Mouse (Mus musculus): Measurements from ENCODE around the gene Pin4.

DNA sequence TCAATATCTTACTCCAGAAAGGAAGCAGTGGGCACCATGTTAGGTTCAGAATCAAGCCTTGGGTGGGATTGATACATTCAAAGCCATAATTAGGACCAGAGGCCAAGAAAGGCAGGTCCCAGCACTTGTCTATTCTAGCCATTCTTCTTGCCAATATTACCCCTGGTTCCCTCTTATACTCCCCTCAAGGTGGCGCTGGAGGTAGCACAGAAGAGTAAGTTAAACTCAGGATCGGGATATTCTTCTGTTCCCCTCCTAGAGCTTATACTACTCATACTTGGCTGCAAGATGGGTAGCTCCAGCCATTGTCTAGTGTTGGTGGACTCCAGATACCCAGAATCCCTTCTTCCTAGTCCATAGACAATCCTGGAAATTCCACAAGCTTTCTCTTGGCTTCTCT is 43.8 kb downstream of the Pin4 start:
- TF ChIP-seq POLR2A (IDR thresholded peaks at IDR 0.05; ENCODE audit: borderline replicate concordance, control insufficient read depth, low read depth, low read length) (no peak), CTCF (IDR thresholded peaks at IDR 0.05; ENCODE audit: control insufficient read depth, insufficient read depth, low read length) (no peak)
